Mouse (Mus musculus) cerebellum, adult 2 months (tissue): Measurements from ENCODE around the gene Apom.

ENCODE experiments used
- CTCF ChIP-seq: fragments of 200-500 bp; IDR thresholded peaks from 2 replicates; pipeline ENCODE4 v1.5.1; 2011; ENCODE audit warnings: low read depth, mild to moderate bottlenecking, control low read depth, low read length, moderate library complexity, borderline replicate concordance; ENCODE audit not compliant: insufficient read depth
- POLR2A ChIP-seq: fragments of 200-500 bp; IDR thresholded peaks from 2 replicates; pipeline ENCODE4 v1.6.1; 2011; ENCODE audit warnings: low read length, control low read depth, borderline replicate concordance; ENCODE audit not compliant: insufficient read depth

GRCm38 (mm10) chr17:35147348-35147747 is 15.5 kb upstream of the Apom start:
- TF ChIP-seq POLR2A (no peak), CTCF (no peak)
